Mouse (Mus musculus) ES-E14 (cell line): ENCODE measurements at regions not wholly inside any gene's neighbourhood (a gene's known extent, or its start where the extent isn't known, plus 50 kb on each side); places are given as distances from the start of the nearest gene placed in this dataset.

Experiments
- CHD2 ChIP-seq: IDR thresholded peaks from 2 replicates; pipeline ENCODE4 v1.6.1; 2014; ENCODE audit warnings: mild to moderate bottlenecking, low read depth, low read length, inconsistent platforms
- ZC3H11A ChIP-seq: IDR thresholded peaks from 2 replicates; pipeline ENCODE4 v1.6.1; 2012; ENCODE audit warnings: low read depth, mild to moderate bottlenecking, inconsistent platforms, low read length, borderline replicate concordance

GRCm38 (mm10) chr6:81438951-81439722, 484.3 kb upstream of the Gcfc2 start:
- TF ChIP-seq CHD2 = no peak
- no peak for TF ChIP-seq ZC3H11A
